Mouse (Mus musculus) kidney, postnatal 0 days (tissue): ENCODE results near the gene Col4a2. TPM values are rescaled to one million over a fixed set of nuclear protein-coding genes. Genes with fewer than 3 reads are reported as not detected.

Source experiments
- ATAC-seq: fragments of 200-750 bp; cut with Nextera tagmentation; replicated peaks from 2 replicates; pipeline ENCODE4 v1.8.0; 2017; ENCODE audit warnings: low read depth, moderate number of reproducible peaks, moderate TSS enrichment, moderate library complexity; ENCODE audit not compliant: low FRiP score
- DNase-seq: peaks from one replicate; pipeline ENCODE4 v3.0.0-alpha.2; 2016; ENCODE audit warnings: low spot score
- H3K27ac ChIP-seq: fragments of 300-500 bp; sonication (generic); 2 replicates; pipeline ENCODE4 v1.5.1; 2014; ENCODE audit warnings: mild to moderate bottlenecking
- H3K27me3 ChIP-seq: fragments of 300-500 bp; sonication (generic); 2 replicates; pipeline ENCODE4 v1.6.1; 2014; ENCODE audit warnings: low read length, mixed read lengths; ENCODE audit not compliant: insufficient read depth
- H3K36me3 ChIP-seq: fragments of 300-500 bp; sonication (generic); 2 replicates; pipeline ENCODE4 v1.6.1; 2014; ENCODE audit warnings: low read length, mixed read lengths; ENCODE audit not compliant: insufficient read depth
- H3K4me1 ChIP-seq: fragments of 300-500 bp; sonication (generic); replicated peaks from 2 replicates; pipeline ENCODE4 v1.6.1; 2014; ENCODE audit warnings: antibody characterized with exemption, low read length, mixed read lengths; ENCODE audit not compliant: insufficient read depth
- H3K4me2 ChIP-seq: fragments of 300-500 bp; sonication (generic); 2 replicates; pipeline ENCODE4 v1.6.1; 2014; ENCODE audit warnings: mild to moderate bottlenecking, low read length, moderate library complexity, mixed read lengths
- H3K4me3 ChIP-seq: fragments of 300-500 bp; sonication (generic); replicated peaks from 2 replicates; pipeline ENCODE4 v1.5.1; 2014; ENCODE audit warnings: low read depth, low read length
- H3K9ac ChIP-seq: fragments of 300-500 bp; sonication (generic); 2 replicates; pipeline ENCODE4 v1.6.1; 2014; ENCODE audit warnings: low read depth, low read length
- H3K9me3 ChIP-seq: fragments of 300-500 bp; sonication (generic); replicated peaks from 2 replicates; pipeline ENCODE4 v1.6.1; 2016; ENCODE audit warnings: low read length, inconsistent platforms, mixed read lengths
- CTCF ChIP-seq: IDR thresholded peaks from 2 replicates; pipeline ENCODE4 v1.5.1; 2016; ENCODE audit warnings: antibody characterized with exemption, low read depth, mild to moderate bottlenecking, moderate library complexity
- WGBS: fragments of 180-500 bp; shearing (Covaris S2); extraction: QIAGEN DNeasy Blood & Tissue Kit; methylation state at CpG from one replicate; pipeline ENCODE4 v1.1.7; 2014; 5-methylcytosine and 5-hydroxymethylcytosine counted together
- polyA plus RNA-seq: library from polyadenylated mRNA; unstranded; fragments of >200 nt; fragmentation: Nextera tagmentation; extraction: Ambion mirVana; gene quantifications from 2 replicates; pipeline ENCODE4 v1.2.1, GENCODE M21; 2015

Col4a2 gene
- polyA plus RNA-seq, 1 experiment from 2014 or later: 140 TPM

DNA sequence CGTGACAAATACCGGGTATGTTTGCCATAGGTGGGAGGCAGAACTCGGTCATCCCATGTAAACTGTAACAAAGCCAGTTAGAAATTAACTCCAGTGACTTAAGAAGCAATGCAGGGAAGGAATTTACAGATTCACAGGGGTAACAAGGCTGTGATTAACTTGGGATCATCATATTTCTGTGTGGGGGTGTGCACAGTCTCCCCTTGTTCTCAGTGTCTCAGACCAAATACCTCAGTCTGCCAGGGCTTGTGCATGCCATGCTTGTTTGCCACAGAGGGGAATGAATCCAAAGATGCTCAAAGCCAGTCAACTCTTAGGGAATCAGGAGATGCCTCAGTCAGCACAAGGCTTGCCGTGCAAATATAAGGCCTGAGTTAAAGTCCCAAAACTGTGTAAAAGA lies 89.6 kb downstream of the Col4a2 start:
- H3K27ac ChIP-seq: no peak overlapping the region
- no peak overlapping the region for H3K4me3 ChIP-seq
- H3K4me1 ChIP-seq: peaks cover 35% of the 10 kb centered on the region
- no peak overlapping the region for H3K9ac ChIP-seq
- WGBS: 69% methylated on average over 4 of the region's 4 CpGs
- H3K36me3 ChIP-seq: peaks cover 31% of the 10 kb centered on the region
- DNase-seq (peak; percentile 21), ATAC-seq (no peak)
- H3K4me2 ChIP-seq: no peak overlapping the region
- TF ChIP-seq CTCF: no peak
- no peaks in the 10 kb centered on the region for H3K9me3 ChIP-seq
- no peaks in the 10 kb centered on the region for H3K27me3 ChIP-seq

DNA sequence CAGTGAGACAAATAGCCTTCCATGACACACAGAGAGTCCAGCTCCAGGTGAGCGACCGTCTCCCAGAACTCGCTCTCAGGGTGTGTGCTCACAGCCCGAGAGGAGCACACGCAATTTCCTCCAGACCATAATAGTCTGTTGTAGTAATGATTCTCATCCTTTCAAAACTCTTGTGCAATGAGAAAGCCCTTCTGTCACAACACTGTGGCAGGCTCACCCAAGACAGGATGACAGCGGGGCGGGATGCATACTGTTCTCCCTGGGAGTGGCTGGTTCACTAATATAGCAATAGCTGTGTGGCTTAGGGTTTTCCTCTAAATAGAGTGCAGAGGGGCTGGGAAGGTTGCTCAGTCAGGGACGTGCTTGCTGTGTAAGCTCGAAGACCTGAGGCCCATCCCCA lies 91.2 kb downstream of the Col4a2 start:
- 94% methylated on average over 9 of the region's 9 CpGs for WGBS
- Histone ChIP-seq H3K4me3 (no peak overlapping the region), H3K9me3 (no peaks in the 10 kb centered on the region), H3K4me1 (peaks cover 35% of the 10 kb centered on the region), H3K9ac (no peak overlapping the region), H3K27ac (no peak overlapping the region), H3K4me2 (no peak overlapping the region), H3K36me3 (peaks cover 39% of the 10 kb centered on the region), H3K27me3 (no peaks in the 10 kb centered on the region)
- no peak for DNase-seq
- ATAC-seq: no peak
- no peak for TF ChIP-seq CTCF

DNA sequence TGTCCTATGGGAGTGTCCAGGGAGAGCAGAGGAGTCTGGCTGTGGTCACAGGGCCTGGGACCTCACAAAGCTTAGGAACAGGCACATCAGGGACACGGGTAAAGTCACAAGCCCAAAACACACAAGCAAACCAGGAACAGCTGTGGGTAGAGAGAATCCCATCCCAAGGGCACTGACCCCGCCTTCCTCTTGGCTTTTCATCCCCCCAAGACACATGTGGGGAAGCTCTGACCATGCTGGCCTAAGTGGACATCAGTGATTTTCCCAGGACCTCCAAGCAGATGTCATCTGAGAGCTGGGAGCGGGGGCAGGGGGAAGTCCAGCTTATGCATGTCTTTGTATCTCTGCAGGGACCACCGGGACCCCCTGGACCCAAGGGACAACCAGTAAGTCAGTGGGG lies 92.0 kb downstream of the Col4a2 start:
- Histone ChIP-seq H3K4me3 (no peak overlapping the region), H3K27ac (0 out of 2 replicates have a peak overlapping the region, but pooled peaks have one; percentile 31), H3K4me1 (peaks cover 34% of the 10 kb centered on the region), H3K9ac (no peak overlapping the region), H3K27me3 (no peaks in the 10 kb centered on the region), H3K36me3 (peaks cover 47% of the 10 kb centered on the region), H3K4me2 (no peak overlapping the region), H3K9me3 (no peaks in the 10 kb centered on the region)
- ATAC-seq (no peak), DNase-seq (no peak)
- 74% methylated on average over 4 of the region's 4 CpGs for WGBS
- no peak for TF ChIP-seq CTCF

DNA sequence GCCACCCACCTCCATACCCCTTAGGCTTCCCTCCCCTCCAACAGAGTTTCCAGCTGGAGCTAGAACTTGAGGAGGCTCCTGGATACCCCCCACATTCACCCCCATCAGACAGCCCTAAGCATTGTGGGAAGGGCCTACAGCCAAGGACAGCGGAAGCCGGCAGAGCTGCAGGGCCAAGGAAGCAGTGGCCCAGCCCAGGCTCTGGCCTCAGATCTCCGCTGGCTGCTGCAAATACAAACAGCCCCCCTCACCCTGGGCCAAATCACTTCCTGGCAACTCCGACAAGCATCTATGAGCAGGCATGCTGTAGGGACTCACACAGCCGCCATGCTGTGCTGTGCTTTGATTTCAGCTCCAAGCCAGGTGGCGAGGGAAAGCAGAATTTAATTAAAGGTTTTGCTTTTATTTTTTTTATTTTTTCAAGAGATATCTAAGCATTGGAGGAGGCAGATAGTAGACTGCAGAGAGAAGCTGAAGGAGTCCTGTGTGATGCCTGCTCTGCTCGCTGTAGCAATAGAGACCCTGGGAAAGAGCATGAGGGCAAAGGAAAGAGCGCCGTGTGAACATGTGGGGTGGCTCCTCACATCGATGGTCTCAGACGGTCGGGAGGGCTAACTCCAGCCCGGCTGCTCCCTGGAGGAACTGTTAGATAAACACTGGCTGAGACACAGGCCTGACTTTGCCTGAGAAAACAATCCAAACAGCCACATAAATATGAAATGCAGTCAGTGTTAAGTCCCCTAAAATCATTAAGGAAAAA lies 93.3 kb downstream of the Col4a2 start:
- no peak overlapping the region for H3K9ac ChIP-seq
- 18% methylated on average over 13 of the region's 13 CpGs for WGBS
- peaks cover 23% of the 10 kb centered on the region for H3K4me1 ChIP-seq
- H3K4me2 ChIP-seq: no peak overlapping the region
- peak overlapping the region; percentile 86 for H3K27ac ChIP-seq
- DNase-seq (peak; percentile 91), ATAC-seq (peak; percentile 83)
- H3K27me3 ChIP-seq: no peaks in the 10 kb centered on the region
- H3K4me3 ChIP-seq: no peak overlapping the region
- no peaks in the 10 kb centered on the region for H3K9me3 ChIP-seq
- peaks cover 59% of the 10 kb centered on the region for H3K36me3 ChIP-seq
- TF ChIP-seq CTCF: peak; percentile 41; the same call in 1 of the 2 replicates

DNA sequence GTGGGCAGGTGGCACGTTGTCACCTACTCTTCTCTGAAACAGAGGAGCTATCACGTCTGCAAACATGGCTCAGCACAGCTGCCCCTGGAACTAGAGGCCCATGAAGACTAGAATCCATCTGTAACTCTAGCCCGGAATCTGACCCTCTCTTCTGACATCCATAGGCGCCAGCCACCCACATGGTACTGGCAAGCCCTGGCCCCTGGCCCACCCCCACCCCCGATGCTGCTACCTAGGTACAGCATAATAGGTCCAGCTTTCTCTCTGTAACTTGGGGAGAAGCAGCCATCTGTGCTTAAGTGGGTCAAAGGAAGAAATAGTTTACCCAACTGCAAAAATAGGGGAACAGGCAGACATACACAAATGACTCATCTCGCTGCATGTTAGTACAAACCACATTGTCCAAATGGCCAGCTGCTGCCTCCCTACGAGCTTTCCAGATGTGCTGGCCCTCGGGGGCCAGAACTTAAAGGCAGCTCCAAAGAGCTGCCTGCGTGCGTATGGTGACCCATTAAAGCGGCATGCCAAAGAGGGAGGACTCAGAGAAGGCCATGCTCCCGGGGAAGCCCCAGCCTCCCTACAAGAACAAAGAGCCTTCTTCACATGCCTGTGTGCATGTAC lies 99.0 kb downstream of the Col4a2 start:
- Histone ChIP-seq H3K27ac (peak overlapping the region; percentile 20; the same call in 1 of the 2 replicates), H3K9me3 (no peaks in the 10 kb centered on the region), H3K4me1 (0 out of 2 replicates have a peak, but pooled peaks cover 2% of the 10 kb centered on the region), H3K36me3 (peaks cover 63% of the 10 kb centered on the region), H3K4me2 (no peak overlapping the region), H3K4me3 (no peak overlapping the region), H3K9ac (no peak overlapping the region), H3K27me3 (no peaks in the 10 kb centered on the region)
- no peak for ATAC-seq
- no peak for TF ChIP-seq CTCF
- 53% methylated on average over 12 of the region's 12 CpGs for WGBS
- DNase-seq: peak; percentile 50

DNA sequence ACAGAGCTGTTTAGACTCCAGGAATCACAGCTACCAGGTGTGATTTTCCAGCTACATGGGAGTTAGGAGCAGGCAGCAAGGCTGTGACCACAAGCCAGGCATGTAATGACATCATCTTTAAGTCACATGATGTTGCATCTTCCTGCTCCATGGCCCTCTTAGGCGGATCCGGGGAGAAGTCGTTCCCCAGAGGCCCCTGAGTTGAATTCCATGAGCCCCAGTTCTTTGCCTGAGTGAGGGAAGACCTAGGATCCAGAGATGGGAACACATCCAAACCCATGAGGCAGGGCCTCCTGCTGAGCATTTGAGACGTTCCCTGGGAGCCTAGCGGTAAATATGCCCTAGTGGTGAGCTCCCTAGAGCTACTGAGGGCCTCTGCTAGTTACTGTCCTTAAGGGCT lies 99.8 kb downstream of the Col4a2 start:
- no peaks in the 10 kb centered on the region for H3K27me3 ChIP-seq
- no peak overlapping the region for H3K4me3 ChIP-seq
- no peaks in the 10 kb centered on the region for H3K4me1 ChIP-seq
- peak overlapping the region; percentile 40; the same call in 1 of the 2 replicates for H3K27ac ChIP-seq
- H3K9me3 ChIP-seq: no peaks in the 10 kb centered on the region
- DNase-seq (peak; percentile 36), ATAC-seq (no peak)
- WGBS: 55% methylated on average over 5 of the region's 5 CpGs
- no peak; the same call in 1 of the 2 replicates for TF ChIP-seq CTCF
- no peak overlapping the region for H3K4me2 ChIP-seq
- no peak overlapping the region for H3K9ac ChIP-seq
- peaks cover 62% of the 10 kb centered on the region for H3K36me3 ChIP-seq
